Mouse (Mus musculus) large intestine, adult 2 months (tissue): ENCODE results near the gene Syngr1. TPM values are rescaled to one million over a fixed set of nuclear protein-coding genes. Genes with fewer than 3 reads are reported as not detected.

Source experiments
- DNase-seq: peaks from one replicate; pipeline ENCODE4 v3.0.0-alpha.2; 2012; ENCODE audit warnings: low read depth, low spot score
- WGBS: fragments of 180-500 bp; shearing (Covaris S2); methylation state at CpG from one replicate; pipeline ENCODE4 v1.1.7; 2018; 5-methylcytosine and 5-hydroxymethylcytosine counted together
- polyA plus RNA-seq: library from polyadenylated mRNA; depleted of rRNA; stranded (reverse); fragments of >200 nt; gene quantifications from 2 replicates; pipeline ENCODE4 v1.2.3, GENCODE M21; 2012; rRNA removed

Gene Syngr1
- polyA plus RNA-seq, 1 experiment: 8.1 TPM

- WGBS: 75% methylated on average over 4 of the region's 4 CpGs
- no peak for DNase-seq
Observed at GRCm38 (mm10) chr15:80160726-80161125, 69.6 kb downstream of the Syngr1 start.

GRCm38 (mm10) chr15:80161199-80161598 lies 70.1 kb downstream of the Syngr1 start:
- DNase-seq: no peak
- 72% methylated on average over 3 of the region's 3 CpGs for WGBS

DNA sequence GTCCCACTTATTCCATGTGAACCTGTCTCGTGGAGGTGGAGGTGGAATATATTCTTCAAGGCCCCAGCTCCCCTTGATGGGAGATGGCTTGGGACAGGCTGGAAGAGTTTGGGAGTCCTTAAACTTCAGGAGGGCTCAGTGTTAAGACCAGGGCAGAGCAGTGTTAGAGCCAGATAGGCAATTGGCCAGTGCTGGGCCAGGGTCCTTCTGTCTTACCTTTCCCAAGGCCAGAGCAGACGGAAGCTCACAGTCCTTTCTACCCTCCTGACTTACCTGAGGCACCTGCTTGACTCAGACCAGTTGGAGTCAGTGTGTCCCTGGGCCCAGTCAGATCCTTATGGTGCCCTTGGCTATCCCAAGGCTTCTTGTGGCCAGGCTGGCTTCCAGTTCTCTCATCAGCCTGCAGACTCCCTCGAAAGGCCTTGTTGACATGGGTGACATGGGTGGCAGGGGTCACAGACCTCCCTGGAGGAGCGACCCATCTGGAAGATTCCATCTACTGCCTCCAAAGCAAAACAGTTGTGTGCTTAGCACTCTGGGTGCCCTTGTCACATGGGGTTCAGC lies 71.3 kb downstream of the Syngr1 start:
- DNase-seq: no peak
- 86% methylated on average over 4 of the region's 4 CpGs for WGBS

DNA sequence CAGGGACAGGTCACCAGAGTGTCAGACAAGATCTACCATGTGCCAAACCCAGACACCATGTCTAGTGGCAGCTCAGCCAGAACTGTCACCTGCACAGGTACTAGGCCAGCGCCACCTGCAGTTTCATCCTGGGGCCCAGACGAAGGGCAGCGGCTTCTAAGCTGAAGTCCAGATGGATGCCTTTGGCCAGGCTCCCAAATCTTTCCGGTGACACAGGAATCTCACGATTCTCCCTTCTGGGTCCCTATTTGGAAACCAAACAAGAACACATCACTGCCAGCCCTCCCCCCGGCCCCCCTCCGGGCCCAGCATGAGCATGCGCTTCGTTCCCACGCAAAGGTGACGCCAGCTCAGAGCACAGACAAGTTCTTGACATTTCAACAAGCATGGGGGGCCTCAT lies 72.1 kb downstream of the Syngr1 start:
- 77% methylated on average over 11 of the region's 11 CpGs for WGBS

DNA sequence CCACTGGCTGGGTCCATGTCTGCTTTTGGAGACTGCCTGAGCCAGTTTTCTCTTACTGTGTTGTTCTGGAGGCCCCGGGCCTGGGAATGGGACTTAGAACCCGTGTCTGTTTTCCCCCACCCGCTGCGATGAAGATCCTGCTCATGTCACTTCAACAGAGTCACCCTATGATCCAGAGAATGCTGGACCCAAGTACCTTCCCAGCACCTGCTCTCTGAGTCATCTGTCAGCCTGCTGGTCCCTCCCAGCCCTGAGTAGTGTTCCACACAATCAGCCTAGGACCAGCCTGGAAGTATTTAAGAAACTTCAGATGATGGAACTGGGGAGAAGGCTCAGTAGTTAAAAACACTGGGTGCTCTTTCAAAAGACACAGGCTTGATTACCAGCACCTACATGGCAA lies 72.6 kb downstream of the Syngr1 start:
- DNase-seq: no peak
- WGBS: 62% methylated on average over 4 of the region's 4 CpGs

More for the DNA sequence above, 72.1 kb downstream of the Syngr1 start:
- no peak for DNase-seq

DNA sequence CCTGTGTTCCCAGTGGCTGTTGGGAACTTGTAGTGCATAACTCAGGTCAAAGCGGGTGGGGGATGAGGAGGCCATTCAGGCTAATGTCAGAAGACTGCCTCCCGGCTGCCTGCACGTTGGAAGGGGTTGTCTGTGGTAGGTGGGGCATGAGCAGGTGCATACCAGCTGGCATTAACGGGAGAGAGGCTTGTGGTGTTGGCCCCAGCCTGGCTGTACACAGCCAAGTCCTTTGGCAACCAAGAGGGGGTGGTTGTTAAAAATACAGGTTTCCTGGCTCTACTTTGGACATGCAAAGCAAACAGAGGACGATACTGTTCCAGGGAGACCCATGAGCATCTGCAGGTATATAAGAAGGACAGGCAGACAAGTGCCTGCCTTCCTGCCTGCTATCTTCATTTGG lies 74.3 kb downstream of the Syngr1 start:
- DNase-seq: no peak
- 15% methylated on average over 5 of the region's 5 CpGs for WGBS

Other genes with a start within 250 kb of the Syngr1 start
- 28.3 and 34.3 TPM in 2 replicates for gene Apobec3, start 199.7 kb upstream of the Syngr1 start, polyA plus RNA-seq
- gene Cbx7, start 120.2 kb upstream of the Syngr1 start, polyA plus RNA-seq: 22.1 and 30.5 TPM in 2 replicates
- gene Pdgfb, start 76.4 kb upstream of the Syngr1 start, polyA plus RNA-seq: 5.8 and 7.5 TPM in 2 replicates
- gene Rpl3, start 534 bp downstream of the Syngr1 start, polyA plus RNA-seq: 597 and 673 TPM in 2 replicates
- 26.9 and 29.4 TPM in 2 replicates for gene Tab1, start 41.8 kb downstream of the Syngr1 start, polyA plus RNA-seq
- gene Mgat3, start 82.4 kb downstream of the Syngr1 start, polyA plus RNA-seq: 41.9 and 56.6 TPM in 2 replicates
- gene Mief1, start 142.7 kb downstream of the Syngr1 start, polyA plus RNA-seq: 13.7 and 23.4 TPM in 2 replicates
- gene AC140267.1, start 144.5 kb downstream of the Syngr1 start, polyA plus RNA-seq: not detected in 2 replicates
- 234 and 245 TPM in 2 replicates for gene Atf4, start 163.8 kb downstream of the Syngr1 start, polyA plus RNA-seq
- 28.7 TPM in 2 replicates for gene Rps19bp1, start 173.0 kb downstream of the Syngr1 start, polyA plus RNA-seq
- 0.72 and 0.80 TPM in 2 replicates for gene Cacna1i, start 195.9 kb downstream of the Syngr1 start, polyA plus RNA-seq